8 mouse cellular contexts compared by ENCODE assay signal in genomic region chr16:36817321-36817926, GRCm38 (mm10). TPM values are rescaled to one million over a fixed set of nuclear protein-coding genes. Genes with fewer than 3 reads are reported as not detected.
A peak's percentile ranks its signal among the peaks of the same experiment; 100 is the strongest.
DNase-seq lines count a peak whose midpoint lies in the region; TF ChIP-seq lines count a peak whose summit lies in the region.

No protein-coding gene starts in this region.

- TF ChIP-seq POLR2A in lung, adult 2 months (IDR thresholded peaks at IDR 0.05; ENCODE audit: borderline replicate concordance, extremely low read depth, low read depth, low read length), result no peak

- H3K36me3 ChIP-seq in hindbrain, embryonic 10.5 days, result no peaks in the 10 kb centered on the region

- peak; percentile 91 for DNase-seq in R1 (ENCODE audit: low read depth, low spot score)
- DNase-seq in cerebellum, adult 9-11 months, result peak; percentile 72
- peak; percentile 70 to 92 for DNase-seq in frontal cortex, adult 2 months (ENCODE audit: extremely low spot score in 1 of 2, low spot score in 1 of 2)
- DNase-seq in hindbrain, embryonic 10.5 days (ENCODE audit: low spot score), result peak; percentile 67
- DNase-seq in layer of hippocampus, adult 8-10 months (ENCODE audit: low spot score in 2 of 2), result peak; percentile 82 to 83
- peak; percentile 37 for DNase-seq in lung, adult 2 months
- DNase-seq in ovary, adult 18-20 months (ENCODE audit: low spot score), result peak; percentile 63
- peak; percentile 30 to 42 for DNase-seq in thymus, postnatal 10 days (ENCODE audit: low spot score in 2 of 2)

- peak; percentile 52 for TF ChIP-seq CTCF in lung, adult 2 months (IDR thresholded peaks at IDR 0.05; ENCODE audit: insufficient read depth, low read length)

- H3K4me1 ChIP-seq in hindbrain, embryonic 10.5 days (replicated peaks), result peaks cover 7% of the 10 kb centered on the region
- H3K4me1 ChIP-seq in lung, adult 2 months (ENCODE audit: control insufficient read depth, insufficient read depth, low read length), result no peaks in the 10 kb centered on the region

- H3K27me3 ChIP-seq in hindbrain, embryonic 10.5 days (ENCODE audit: insufficient read depth, poor library complexity, severe bottlenecking), result no peaks in the 10 kb centered on the region

- no peaks in the 10 kb centered on the region for H3K9me3 ChIP-seq in hindbrain, embryonic 10.5 days

- 19% methylated on average over 7 of the region's 7 CpGs for WGBS in hindbrain, embryonic 10.5 days
- WGBS in lung, adult 2 months, result 14% methylated on average over 7 of the region's 7 CpGs

- H3K4me3 ChIP-seq in hindbrain, embryonic 10.5 days, result no peak overlapping the region
- H3K4me3 ChIP-seq in lung, adult 2 months (replicated peaks; ENCODE audit: extremely low read depth, low read depth, low read length), result no peak overlapping the region

- no peak overlapping the region for H3K27ac ChIP-seq in hindbrain, embryonic 10.5 days

RNA-seq across cellular contexts. Expression of gene Iqcb1, which starts 10.8 kb away (rescaled TPM):
- polyA plus RNA-seq in frontal cortex, adult 2 months (2012; rRNA removed), result 28.9 and 39.5 TPM in 2 replicates
- 52.4 and 66.8 TPM in 2 replicates for polyA plus RNA-seq in hindbrain, embryonic 10.5 days (2016; fragmentation: Nextera tagmentation; extraction: Ambion mirVana)
- 10 to 100 TPM; 50.2 to 55.2 (median 53.1) TPM for total RNA-seq in layer of hippocampus, adult 8-10 months (2022)
- 1.2 and 2.4 TPM in 2 replicates for polyA plus RNA-seq in lung, adult 2 months (2012; rRNA removed)

RNA-seq across cellular contexts. Expression of gene Slc15a2, which starts 32.7 kb away (rescaled TPM):
- 38.5 and 53.1 TPM in 2 replicates for polyA plus RNA-seq in frontal cortex, adult 2 months (2012; rRNA removed)
- polyA plus RNA-seq in hindbrain, embryonic 10.5 days (2016; fragmentation: Nextera tagmentation; extraction: Ambion mirVana), result 1.7 and 1.8 TPM in 2 replicates
- total RNA-seq in layer of hippocampus, adult 8-10 months (2022), result 10 to 100 TPM; 40.6 to 49.4 (median 47.8) TPM
- polyA plus RNA-seq in lung, adult 2 months (2012; rRNA removed), result 9.0 and 13.9 TPM in 2 replicates

RNA-seq across cellular contexts. Expression of gene Eaf2, which starts 57.4 kb away (rescaled TPM):
- polyA plus RNA-seq in frontal cortex, adult 2 months (2012; rRNA removed), result 0.53 and 0.78 TPM in 2 replicates
- 1.2 and 1.3 TPM in 2 replicates for polyA plus RNA-seq in hindbrain, embryonic 10.5 days (2016; fragmentation: Nextera tagmentation; extraction: Ambion mirVana)
- total RNA-seq in layer of hippocampus, adult 8-10 months (2022), result 1 to 10 TPM; 1.8 to 3.0 (median 2.2) TPM
- polyA plus RNA-seq in lung, adult 2 months (2012; rRNA removed), result 0.15 and 0.79 TPM in 2 replicates

RNA-seq across cellular contexts. Expression of gene Golgb1, which starts 57.5 kb away (rescaled TPM):
- polyA plus RNA-seq in frontal cortex, adult 2 months (2012; rRNA removed), result 52.3 and 52.6 TPM in 2 replicates
- polyA plus RNA-seq in hindbrain, embryonic 10.5 days (2016; fragmentation: Nextera tagmentation; extraction: Ambion mirVana), result 64.0 and 81.2 TPM in 2 replicates
- total RNA-seq in layer of hippocampus, adult 8-10 months (2022), result 10 to 100 TPM; 70.1 to 80.3 (median 74.5) TPM
- polyA plus RNA-seq in lung, adult 2 months (2012; rRNA removed), result 46.3 and 48.6 TPM in 2 replicates

Comparison
In these comparisons a context has a peak if more than half of its experiments do, and no peak if none do; other contexts are left out.
1. DNase-seq: peak in every context shown above with its lines; median percentile 91 in R1; 82 in layer of hippocampus, adult 8-10 months; 81 in frontal cortex, adult 2 months; 72 in cerebellum, adult 9-11 months; 67 in hindbrain, embryonic 10.5 days; 63 in ovary, adult 18-20 months; 37 in lung, adult 2 months; 36 in thymus, postnatal 10 days.